Mouse (Mus musculus) bone marrow, adult 2 months (tissue): ENCODE results near the gene Scube3.

Experiments
- CTCF ChIP-seq: fragments of 200-500 bp; IDR thresholded peaks from 2 replicates; pipeline ENCODE4 v1.5.1; 2011; ENCODE audit warnings: low read length, control low read depth; ENCODE audit not compliant: control insufficient read depth, insufficient read depth
- POLR2A ChIP-seq: fragments of 200-500 bp; IDR thresholded peaks from 2 replicates; pipeline ENCODE4 v1.6.1; 2011; ENCODE audit warnings: low read depth, mild to moderate bottlenecking, control low read depth, low read length, borderline replicate concordance; ENCODE audit not compliant: control insufficient read depth

DNA sequence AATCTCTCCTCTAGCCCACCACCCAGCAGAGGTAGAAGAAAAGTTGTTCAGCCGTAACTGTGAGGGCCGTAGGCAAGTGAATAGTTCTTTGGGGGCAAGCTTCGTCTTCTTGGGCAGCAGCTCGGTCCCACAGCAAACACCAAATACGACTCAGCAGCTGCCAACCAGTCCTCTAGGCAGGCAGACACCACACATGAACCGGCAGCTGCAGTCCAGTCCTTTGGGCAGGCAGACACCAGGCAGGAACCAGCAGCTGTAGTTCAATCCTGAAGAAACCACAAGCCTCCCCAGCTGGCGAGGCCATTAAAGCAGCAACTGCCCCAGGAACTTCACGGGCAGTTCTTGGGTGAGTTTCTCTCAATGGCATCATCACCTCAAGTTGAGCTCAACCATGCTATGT lies 29.7 kb upstream of the Scube3 start:
- TF ChIP-seq CTCF = no peak
- no peak for TF ChIP-seq POLR2A
